In the genomic region with DNA sequence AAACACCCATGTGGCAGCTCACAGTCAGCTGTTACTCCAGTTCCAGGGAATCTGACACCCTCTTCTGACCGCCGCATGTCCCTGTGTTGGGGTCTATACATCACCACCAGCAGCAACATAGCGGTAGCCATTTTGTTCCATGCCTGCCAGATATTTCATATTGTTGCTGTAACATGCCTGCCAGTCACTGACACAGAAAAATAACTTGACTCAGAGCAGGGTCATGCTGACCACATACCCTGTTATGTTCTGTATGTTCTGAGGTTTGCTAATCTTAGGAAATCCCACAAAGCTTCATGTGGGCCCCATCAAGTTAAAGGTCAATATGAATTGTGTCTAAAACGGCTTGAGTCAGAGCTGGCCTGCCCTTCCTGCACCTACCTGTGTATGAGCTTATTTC, we compare ENCODE assay signal across 23 mouse cellular contexts. TPM values are rescaled to one million over a fixed set of nuclear protein-coding genes. Genes with fewer than 3 reads are reported as not detected.
A peak's percentile ranks its signal among the peaks of the same experiment; 100 is the strongest.
DNase-seq lines count a peak whose midpoint lies in the region; ATAC-seq and TF ChIP-seq lines count a peak whose summit lies in the region.
"Had no signal": no experiment of that assay in that cellular context is flagged by ENCODE, and none has a peak within 500 bp of the region (broad histone marks: within the 10 kb centered on the region; RNA-seq: fewer than 3 reads in every experiment).

No protein-coding gene starts in this region.

- H3K27ac ChIP-seq in forebrain, embryonic 14.5 days (ENCODE audit: low read depth, low read length), result peak overlapping the region; percentile 44; the same call in 1 of the 2 replicates
- no peak overlapping the region for H3K27ac ChIP-seq in forebrain, embryonic 11.5 days (ENCODE audit: low read depth, low read length)
- H3K27ac ChIP-seq in lung, embryonic 14.5 days (ENCODE audit: low read depth), result no peak overlapping the region
- peak overlapping the region; percentile 40; the same call in 1 of the 2 replicates for H3K27ac ChIP-seq in embryonic facial prominence, embryonic 10.5 days (replicated peaks)
- peak overlapping the region; percentile 36 for H3K27ac ChIP-seq in midbrain, embryonic 15.5 days
- H3K27ac ChIP-seq in kidney, embryonic 15.5 days, result no peak overlapping the region
- H3K27ac ChIP-seq: heart, embryonic 15.5 days; kidney, postnatal 0 days; left cerebral cortex, adult 2 months; liver, embryonic 14.5 days had no signal

- H3K4me1 ChIP-seq in forebrain, embryonic 14.5 days (ENCODE audit: control insufficient read depth, insufficient read depth, low read length), result peaks cover 32% of the 10 kb centered on the region
- H3K4me1 ChIP-seq in forebrain, embryonic 11.5 days (replicated peaks; ENCODE audit: control insufficient read depth, insufficient read depth, low read length), result peaks cover 27% of the 10 kb centered on the region
- H3K4me1 ChIP-seq in lung, embryonic 14.5 days (ENCODE audit: insufficient read depth), result peaks cover 17% of the 10 kb centered on the region
- peaks cover 30% of the 10 kb centered on the region for H3K4me1 ChIP-seq in embryonic facial prominence, embryonic 10.5 days
- H3K4me1 ChIP-seq in midbrain, embryonic 15.5 days, result peaks cover 52% of the 10 kb centered on the region
- peaks cover 26% of the 10 kb centered on the region for H3K4me1 ChIP-seq in kidney, embryonic 15.5 days

- H3K27me3 ChIP-seq in forebrain, embryonic 14.5 days (replicated peaks; ENCODE audit: control insufficient read depth, insufficient read depth, low read length), result no peaks in the 10 kb centered on the region
- no peaks in the 10 kb centered on the region for H3K27me3 ChIP-seq in forebrain, embryonic 11.5 days (ENCODE audit: control insufficient read depth, insufficient read depth, low read length)
- no peaks in the 10 kb centered on the region for H3K27me3 ChIP-seq in lung, embryonic 14.5 days (ENCODE audit: insufficient read depth, low read length)
- 0 out of 2 replicates have a peak, but pooled peaks cover 2% of the 10 kb centered on the region for H3K27me3 ChIP-seq in embryonic facial prominence, embryonic 10.5 days (replicated peaks; ENCODE audit: low read depth, poor library complexity, severe bottlenecking)
- H3K27me3 ChIP-seq in midbrain, embryonic 15.5 days (replicated peaks), result no peaks in the 10 kb centered on the region
- H3K27me3 ChIP-seq in kidney, embryonic 15.5 days, result no peaks in the 10 kb centered on the region
- H3K27me3 ChIP-seq: CH12.LX; heart, embryonic 15.5 days; Patski had no signal

- H3K36me3 ChIP-seq in forebrain, embryonic 14.5 days (ENCODE audit: control insufficient read depth, insufficient read depth, low read length), result no peaks in the 10 kb centered on the region
- H3K36me3 ChIP-seq in forebrain, embryonic 11.5 days (ENCODE audit: control insufficient read depth, insufficient read depth, low read length), result no peaks in the 10 kb centered on the region
- H3K36me3 ChIP-seq in lung, embryonic 14.5 days (ENCODE audit: insufficient read depth), result no peaks in the 10 kb centered on the region
- no peaks in the 10 kb centered on the region for H3K36me3 ChIP-seq in embryonic facial prominence, embryonic 10.5 days (replicated peaks)
- H3K36me3 ChIP-seq in midbrain, embryonic 15.5 days (replicated peaks), result no peaks in the 10 kb centered on the region
- no peaks in the 10 kb centered on the region for H3K36me3 ChIP-seq in kidney, embryonic 15.5 days
- H3K36me3 ChIP-seq: G1E; heart, embryonic 15.5 days had no signal

- H3K9ac ChIP-seq in forebrain, embryonic 14.5 days (ENCODE audit: low read length), result no peak overlapping the region
- no peak overlapping the region for H3K9ac ChIP-seq in forebrain, embryonic 11.5 days (ENCODE audit: low read length)
- H3K9ac ChIP-seq in lung, embryonic 14.5 days, result no peak overlapping the region
- H3K9ac ChIP-seq in midbrain, embryonic 15.5 days, result no peak overlapping the region
- H3K9ac ChIP-seq in kidney, embryonic 15.5 days, result no peak overlapping the region
- H3K9ac ChIP-seq: heart, embryonic 15.5 days; liver, embryonic 14.5 days had no signal

- WGBS in forebrain, embryonic 14.5 days, result 76% methylated on average over 4 of the region's 4 CpGs
- WGBS in forebrain, embryonic 11.5 days, result 89% methylated on average over 4 of the region's 4 CpGs
- WGBS in lung, embryonic 14.5 days, result 54% methylated on average over 4 of the region's 4 CpGs
- 85% methylated on average over 4 of the region's 4 CpGs for WGBS in embryonic facial prominence, embryonic 10.5 days
- 79% methylated on average over 4 of the region's 4 CpGs for WGBS in midbrain, embryonic 15.5 days
- 85% methylated on average over 4 of the region's 4 CpGs for WGBS in kidney, embryonic 15.5 days

- TF ChIP-seq CTCF in lung, embryonic 14.5 days (IDR thresholded peaks at IDR 0.05; ENCODE audit: low read depth), result no peak

- H3K9me3 ChIP-seq in forebrain, embryonic 14.5 days (replicated peaks; ENCODE audit: control insufficient read depth, low read length), result no peaks in the 10 kb centered on the region
- no peaks in the 10 kb centered on the region for H3K9me3 ChIP-seq in forebrain, embryonic 11.5 days (ENCODE audit: control insufficient read depth, low read length)
- no peaks in the 10 kb centered on the region for H3K9me3 ChIP-seq in lung, embryonic 14.5 days (ENCODE audit: low read depth, low read length)
- H3K9me3 ChIP-seq in embryonic facial prominence, embryonic 10.5 days, result no peaks in the 10 kb centered on the region
- no peaks in the 10 kb centered on the region for H3K9me3 ChIP-seq in midbrain, embryonic 15.5 days
- no peaks in the 10 kb centered on the region for H3K9me3 ChIP-seq in kidney, embryonic 15.5 days (replicated peaks)
- H3K9me3 ChIP-seq: G1E; heart, embryonic 15.5 days had no signal

- no peak overlapping the region for H3K4me3 ChIP-seq in forebrain, embryonic 14.5 days (ENCODE audit: low read depth, low read length)
- no peak overlapping the region for H3K4me3 ChIP-seq in forebrain, embryonic 11.5 days (ENCODE audit: low read depth, low read length)
- no peak overlapping the region for H3K4me3 ChIP-seq in lung, embryonic 14.5 days (ENCODE audit: low read depth, low read length)
- no peak overlapping the region for H3K4me3 ChIP-seq in embryonic facial prominence, embryonic 10.5 days
- no peak overlapping the region for H3K4me3 ChIP-seq in midbrain, embryonic 15.5 days
- no peak overlapping the region for H3K4me3 ChIP-seq in kidney, embryonic 15.5 days (replicated peaks)
- H3K4me3 ChIP-seq: heart, embryonic 15.5 days; left cerebral cortex, adult 2 months had no signal

- DNase-seq in forebrain, embryonic 14.5 days (ENCODE audit: low spot score), result no peak
- no peak for DNase-seq in forebrain, embryonic 11.5 days (ENCODE audit: low spot score)
- DNase-seq in lung, embryonic 14.5 days, result peak; percentile 23
- DNase-seq in lung, postnatal 36 days, result no peak
- no peak for DNase-seq in embryonic facial prominence, embryonic 10.5 days (ENCODE audit: low spot score)
- DNase-seq: adrenal gland, postnatal 36 days; B cell, adult 2 months; cerebellum, adult 9-11 months; heart, postnatal 36 days; kidney, adult 18-20 months; right cerebral cortex, postnatal 25 days; thymus, postnatal 25 days had no signal

- no peak for ATAC-seq in forebrain, embryonic 14.5 days
- no peak for ATAC-seq in forebrain, embryonic 11.5 days (replicated peaks; ENCODE audit: low FRiP score)
- ATAC-seq in lung, embryonic 14.5 days (ENCODE audit: insufficient read depth), result no peak; the same call in 1 of the 2 replicates
- no peak for ATAC-seq in midbrain, embryonic 15.5 days (replicated peaks)
- no peak for ATAC-seq in kidney, embryonic 15.5 days (replicated peaks; ENCODE audit: low FRiP score)
- ATAC-seq: inflammation-experienced regulatory T-cells, adult 6 months; lung, postnatal 0 days; Patski had no signal

- H3K4me2 ChIP-seq in forebrain, embryonic 14.5 days (ENCODE audit: low read length), result no peak overlapping the region
- no peak overlapping the region for H3K4me2 ChIP-seq in forebrain, embryonic 11.5 days (ENCODE audit: low read depth, low read length, severe bottlenecking)
- no peak overlapping the region for H3K4me2 ChIP-seq in lung, embryonic 14.5 days
- no peak overlapping the region for H3K4me2 ChIP-seq in midbrain, embryonic 15.5 days
- no peak overlapping the region for H3K4me2 ChIP-seq in kidney, embryonic 15.5 days
- H3K4me2 ChIP-seq: heart, embryonic 15.5 days had no signal

RNA-seq across cellular contexts. Expression of a gene that starts 30.2 kb away (rescaled TPM):
- polyA plus RNA-seq in forebrain, embryonic 14.5 days (2014; fragmentation: Nextera tagmentation; extraction: Ambion mirVana), result 31.4 and 46.7 TPM in 2 replicates
- 37.8 and 38.5 TPM in 2 replicates for polyA plus RNA-seq in forebrain, embryonic 11.5 days (2014; fragmentation: Nextera tagmentation; extraction: Ambion mirVana)
- 5.0 and 5.5 TPM in 2 replicates for polyA plus RNA-seq in lung, embryonic 14.5 days (2014; fragmentation: Nextera tagmentation; extraction: Ambion mirVana)
- 8.0 and 10.5 TPM in 2 replicates for polyA plus RNA-seq in embryonic facial prominence, embryonic 10.5 days (2016; fragmentation: Nextera tagmentation; extraction: Ambion mirVana)
- 39.7 and 44.6 TPM in 2 replicates for polyA plus RNA-seq in midbrain, embryonic 15.5 days (2015; fragmentation: Nextera tagmentation; extraction: Ambion mirVana)
- polyA plus RNA-seq in kidney, embryonic 15.5 days (2015; fragmentation: Nextera tagmentation; extraction: Ambion mirVana), result 4.9 and 5.1 TPM in 2 replicates
- polyA plus RNA-seq: G1E had no signal

Comparison
In these comparisons a context has a peak if more than half of its experiments do, and no peak if none do; other contexts are left out.
1. H3K27ac ChIP-seq: peak in forebrain, embryonic 14.5 days (single experiment), embryonic facial prominence, embryonic 10.5 days (single experiment) and midbrain, embryonic 15.5 days (single experiment); none in forebrain, embryonic 11.5 days (single experiment), lung, embryonic 14.5 days (single experiment) and kidney, embryonic 15.5 days (single experiment).